Mouse (Mus musculus): Measurements from ENCODE around the gene Gak. TPM values are rescaled to one million over a fixed set of nuclear protein-coding genes. Genes with fewer than 3 reads are reported as not detected.

Gene Gak
- 48.8 and 59.5 TPM in 2 replicates for polyA plus RNA-seq (2015; fragmentation: Nextera tagmentation; extraction: Ambion mirVana)

DNA sequence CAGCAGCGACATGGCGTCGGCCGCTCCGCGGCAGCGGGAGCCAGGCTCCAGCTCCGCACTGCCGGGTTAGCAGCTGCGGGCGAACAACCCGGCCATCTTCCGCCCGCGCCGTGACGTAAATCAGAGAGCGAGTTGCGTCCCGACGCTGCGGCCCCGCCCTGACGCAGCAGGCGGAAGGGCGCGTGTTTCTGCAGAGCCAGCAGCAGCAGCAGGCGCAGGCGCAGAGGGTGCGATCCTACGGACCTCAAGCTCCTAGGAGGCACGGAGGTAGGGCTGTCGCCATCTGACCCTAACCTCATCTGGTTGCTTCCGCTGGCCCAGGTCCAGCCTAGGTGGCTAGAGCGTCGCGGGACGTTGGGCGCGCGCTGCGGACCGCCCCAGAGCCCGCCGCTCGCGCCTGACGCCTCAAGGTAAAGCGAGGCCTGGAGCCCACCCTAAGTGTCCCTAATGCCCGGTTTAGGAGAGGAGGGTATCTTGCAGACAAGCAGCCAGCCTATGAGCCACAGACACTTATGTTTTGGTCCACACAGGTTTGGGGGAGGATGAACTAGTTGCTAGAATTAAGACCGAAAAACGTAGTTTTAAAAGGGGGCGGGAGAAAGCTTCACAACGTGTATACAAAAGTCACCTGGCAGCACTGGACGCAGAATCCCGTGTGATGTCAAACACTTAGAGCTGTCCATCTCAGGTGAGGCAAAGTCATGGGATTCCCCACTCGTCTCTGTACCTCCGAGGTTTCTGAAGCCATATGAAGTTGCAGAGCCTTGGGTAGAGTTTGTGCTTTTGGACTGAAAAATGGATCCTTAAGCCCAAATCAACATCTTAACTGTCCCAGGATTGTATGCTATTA lies at the start of gene Gak, which contains the start of gene Tmem175:
Gak (minus strand) TSS at position 122 of the 850 bp plus-strand sequence.
Tmem175 (plus strand) TSS at position 137 of the 850 bp plus-strand sequence.
- Histone ChIP-seq H3K36me3 (no peaks in the 10 kb centered on the region), H3K4me2 (peak within 1 kb of the TSS; percentile 78), H3K4me3 (replicated peaks) (peak within 1 kb of the TSS; percentile 96), H3K9me3 (no peaks in the 10 kb centered on the region), H3K9ac (peak within 1 kb of the TSS; percentile 97), H3K4me1 (0 out of 2 replicates have a peak, but pooled peaks cover 3% of the 10 kb centered on the region), H3K27ac (peak within 1 kb of the TSS; percentile 87), H3K27me3 (replicated peaks) (no peaks in the 10 kb centered on the region)
- ATAC-seq (ENCODE audit: insufficient read depth, low FRiP score, low read depth) = peak; percentile 96
- WGBS = under 1% methylated on average over 58 of the region's 58 CpGs

DNA sequence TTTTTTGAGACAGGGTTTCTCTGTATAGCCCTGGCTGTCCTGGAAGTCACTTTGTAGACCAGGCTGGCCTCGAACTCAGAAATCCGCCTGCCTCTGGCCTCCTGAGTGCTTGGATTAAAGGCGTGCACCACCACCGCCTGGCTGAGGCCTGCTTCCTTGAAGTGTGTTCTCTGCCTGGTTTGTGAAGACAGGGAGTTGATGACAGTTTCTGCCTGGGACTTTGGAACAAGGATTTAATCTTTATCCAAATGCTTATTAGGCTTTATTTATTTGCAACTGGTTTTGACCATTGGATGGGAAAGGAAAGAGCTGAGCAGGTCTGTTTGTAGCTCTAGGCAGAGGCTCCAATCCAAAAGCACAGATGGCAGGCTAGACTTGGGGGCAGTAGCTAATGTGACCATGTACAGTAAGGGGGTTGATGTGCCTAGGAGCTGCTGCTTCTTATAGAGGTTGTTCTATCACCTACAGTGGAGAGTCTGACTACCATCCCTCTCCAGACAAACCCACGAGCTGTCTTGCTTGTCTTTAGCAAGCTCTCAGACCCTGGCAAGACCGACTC lies 48.8 kb upstream of the Gak start:
- no peaks in the 10 kb centered on the region for H3K9me3 ChIP-seq
- peaks cover 12% of the 10 kb centered on the region for H3K4me1 ChIP-seq
- H3K27me3 ChIP-seq (replicated peaks) = no peaks in the 10 kb centered on the region
- no peak overlapping the region for H3K4me2 ChIP-seq
- H3K27ac ChIP-seq = no peak overlapping the region
- no peaks in the 10 kb centered on the region for H3K36me3 ChIP-seq
- 91% methylated on average over 6 of the region's 6 CpGs for WGBS
- no peak overlapping the region for H3K9ac ChIP-seq
- no peak overlapping the region for H3K4me3 ChIP-seq (replicated peaks)
- ATAC-seq (ENCODE audit: insufficient read depth, low FRiP score, low read depth) = no peak

DNA sequence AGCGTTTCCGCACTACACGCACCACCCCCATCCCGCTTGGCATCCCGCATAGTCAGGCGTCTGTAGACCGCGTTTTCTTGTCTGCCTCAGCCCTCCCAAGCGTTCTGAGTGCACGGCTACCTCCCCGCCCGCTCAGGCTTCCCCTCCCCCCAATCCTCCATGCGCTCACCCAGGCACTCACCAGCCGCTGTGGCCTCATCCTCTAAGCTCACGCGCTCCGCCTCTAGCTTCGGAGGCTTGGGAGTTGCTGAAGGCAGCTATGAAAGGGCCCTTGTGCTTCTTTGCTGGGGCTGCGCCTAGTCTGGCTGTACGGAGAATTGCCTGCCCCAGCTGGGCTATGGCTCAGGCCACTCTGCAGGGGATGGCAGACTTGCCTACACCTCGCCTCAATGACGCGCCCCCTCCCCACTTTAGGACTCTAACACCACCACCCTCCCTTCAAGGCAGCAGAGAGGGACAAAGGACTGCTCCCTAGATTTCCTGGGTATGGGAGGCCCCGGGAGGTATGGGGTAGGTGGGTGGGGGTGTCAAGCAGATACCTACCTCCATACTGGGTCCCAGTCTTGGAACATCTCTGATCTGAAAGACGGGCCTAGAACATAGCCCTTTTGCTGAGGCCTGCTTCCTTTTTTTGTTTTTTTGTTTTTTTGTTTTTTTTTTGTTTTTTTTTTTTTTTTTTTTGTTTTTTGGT lies 48.2 kb upstream of the Gak start:
- Histone ChIP-seq H3K36me3 (0 out of 2 replicates have a peak, but pooled peaks cover 5% of the 10 kb centered on the region), H3K4me1 (peaks cover 12% of the 10 kb centered on the region), H3K9ac (0 out of 2 replicates have a peak overlapping the region, but pooled peaks have one; percentile 29), H3K27me3 (replicated peaks) (no peaks in the 10 kb centered on the region), H3K4me2 (peak overlapping the region; percentile 65), H3K27ac (peak overlapping the region; percentile 68), H3K9me3 (no peaks in the 10 kb centered on the region), H3K4me3 (replicated peaks) (peak overlapping the region; percentile 36)
- peak; percentile 59 for ATAC-seq (ENCODE audit: insufficient read depth, low FRiP score, low read depth)
- 8% methylated on average over 25 of the region's 25 CpGs for WGBS

DNA sequence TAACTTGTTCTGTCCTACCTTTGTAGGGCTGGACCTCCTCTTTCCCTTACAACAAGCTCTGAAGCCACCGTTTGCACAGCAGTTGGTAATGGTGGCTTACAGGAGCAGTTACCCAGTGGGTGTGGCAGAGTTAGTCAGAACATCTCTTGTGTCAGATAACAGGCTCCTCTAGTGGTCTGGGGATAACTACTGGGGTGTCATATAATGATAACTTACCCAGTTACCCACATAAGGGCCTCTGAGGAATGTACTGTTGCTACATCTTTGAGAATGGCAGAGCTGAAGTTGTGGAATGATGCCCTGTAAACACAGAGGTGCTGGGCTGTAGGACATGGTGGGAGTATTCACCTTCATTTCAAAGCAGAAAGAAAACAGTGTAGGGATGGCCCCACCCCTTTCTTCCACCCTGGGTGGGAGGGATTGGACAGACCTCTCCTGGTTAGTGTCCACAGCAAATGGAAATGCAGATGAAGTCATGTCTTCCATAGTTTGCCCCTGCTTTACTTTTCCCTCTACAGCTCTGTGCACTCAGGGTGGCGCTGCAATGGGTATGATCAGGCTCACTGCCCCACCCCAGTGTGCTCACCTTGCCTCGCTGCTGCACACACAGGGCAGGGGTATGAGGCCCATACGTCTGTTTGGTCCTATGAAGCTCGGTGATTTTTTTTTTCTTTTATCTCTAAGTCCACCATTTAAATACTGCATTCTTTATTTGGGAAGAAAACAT lies 47.4 kb upstream of the Gak start:
- Histone ChIP-seq H3K27ac (peak overlapping the region; percentile 68), H3K9me3 (no peaks in the 10 kb centered on the region), H3K36me3 (peaks cover 12% of the 10 kb centered on the region; the same call in 1 of the 2 replicates), H3K9ac (no peak overlapping the region), H3K4me3 (replicated peaks) (peak overlapping the region; percentile 36), H3K4me1 (peaks cover 12% of the 10 kb centered on the region), H3K4me2 (peak overlapping the region; percentile 65), H3K27me3 (replicated peaks) (no peaks in the 10 kb centered on the region)
- whole genome bisulfite sequencing = 11% methylated on average over 5 of the region's 5 CpGs
- ATAC-seq (ENCODE audit: insufficient read depth, low FRiP score, low read depth) = peak; percentile 66

DNA sequence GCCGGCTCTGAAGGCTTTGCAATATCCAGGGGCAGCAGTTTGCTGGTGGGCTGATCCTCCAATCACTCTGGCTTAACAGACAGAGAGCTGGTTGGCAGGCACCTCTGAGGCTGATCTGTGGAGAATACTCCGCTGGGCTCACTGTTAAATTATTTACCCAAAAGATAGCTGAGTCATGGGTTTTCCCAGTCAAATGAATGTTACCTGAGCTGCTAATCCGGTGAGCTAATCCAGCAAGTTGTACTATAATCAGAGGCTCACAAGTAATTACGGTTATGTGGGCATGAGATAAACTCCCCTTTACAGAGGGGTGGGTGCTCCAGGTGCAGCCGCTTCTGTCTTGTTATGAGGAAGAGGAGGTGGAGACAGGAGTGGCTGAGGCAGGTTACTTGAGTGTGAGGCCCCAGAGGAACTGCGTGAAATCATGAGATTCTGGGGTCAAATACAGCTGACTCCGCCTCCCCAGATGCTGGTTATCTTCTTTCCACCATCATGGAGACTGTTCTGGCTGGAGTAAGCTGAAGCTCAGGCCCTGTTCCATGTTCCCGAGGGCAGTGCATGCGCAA lies 45.8 kb upstream of the Gak start, which contains the start of gene Slc26a1:
Slc26a1 (minus strand) TSS at position 319 of the 566 bp plus-strand sequence.
- no peak within 1 kb of the TSS for H3K9ac ChIP-seq
- 53% methylated on average over 9 of the region's 9 CpGs for WGBS
- peaks cover 15% of the 10 kb centered on the region; the same call in 1 of the 2 replicates for H3K36me3 ChIP-seq
- peak within 1 kb of the TSS; percentile 48 for H3K27ac ChIP-seq
- H3K27me3 ChIP-seq (replicated peaks) = no peaks in the 10 kb centered on the region
- H3K9me3 ChIP-seq = no peaks in the 10 kb centered on the region
- H3K4me1 ChIP-seq = peaks cover 12% of the 10 kb centered on the region
- H3K4me3 ChIP-seq (replicated peaks) = no peak within 1 kb of the TSS
- H3K4me2 ChIP-seq = no peak within 1 kb of the TSS
- ATAC-seq (ENCODE audit: insufficient read depth, low FRiP score, low read depth) = peak; percentile 15; the same call in 1 of the 2 replicates

DNA sequence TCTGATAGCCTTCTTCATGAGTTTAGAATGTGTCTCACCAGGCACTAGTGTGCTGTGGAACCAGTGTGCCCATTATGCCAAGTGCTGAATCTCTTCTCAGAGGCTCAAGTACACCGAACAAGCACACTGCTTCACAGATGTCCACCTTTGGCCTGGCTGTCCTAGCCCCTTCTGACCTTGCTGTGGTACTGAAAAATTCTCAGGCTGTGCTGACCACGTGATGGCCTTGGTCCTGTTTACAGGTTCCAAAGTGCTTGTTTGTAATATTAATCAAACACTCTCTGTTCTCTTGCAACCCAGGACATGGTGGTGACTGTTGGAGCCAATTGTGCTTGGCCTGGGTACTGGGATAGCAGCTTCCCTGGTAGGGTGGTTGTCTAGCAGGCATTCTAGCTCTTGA lies 45.1 kb upstream of the Gak start:
- Histone ChIP-seq H3K36me3 (peaks cover 15% of the 10 kb centered on the region; the same call in 1 of the 2 replicates), H3K27me3 (replicated peaks) (no peaks in the 10 kb centered on the region), H3K4me3 (replicated peaks) (no peak overlapping the region), H3K4me1 (peaks cover 15% of the 10 kb centered on the region), H3K4me2 (no peak overlapping the region), H3K9me3 (no peaks in the 10 kb centered on the region), H3K27ac (no peak overlapping the region), H3K9ac (no peak overlapping the region)
- 75% methylated on average over 2 of the region's 2 CpGs for WGBS
- ATAC-seq (ENCODE audit: insufficient read depth, low FRiP score, low read depth) = no peak

DNA sequence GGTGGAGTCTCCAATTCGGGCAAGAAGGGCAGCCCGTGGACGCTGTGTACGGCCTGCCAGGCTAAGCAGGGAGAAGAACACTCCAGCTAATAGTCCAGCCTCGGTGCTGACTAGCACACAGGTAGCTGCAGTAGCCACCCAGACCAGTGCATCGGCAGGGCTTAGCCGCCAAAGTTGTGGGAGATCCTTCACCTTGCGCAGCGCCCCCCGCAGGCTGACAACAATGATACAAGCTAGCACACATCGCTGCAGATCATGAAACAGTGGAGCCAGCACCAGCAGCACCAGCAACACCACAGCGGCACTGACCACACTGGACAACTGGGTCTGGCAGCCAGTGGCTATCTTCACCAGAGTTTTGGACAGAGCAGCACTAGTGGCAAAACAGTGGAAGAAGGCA lies 42.2 kb upstream of the Gak start:
- no peak for ATAC-seq (ENCODE audit: insufficient read depth, low FRiP score, low read depth)
- no peak overlapping the region for H3K9ac ChIP-seq
- 95% methylated on average over 12 of the region's 12 CpGs for WGBS

DNA sequence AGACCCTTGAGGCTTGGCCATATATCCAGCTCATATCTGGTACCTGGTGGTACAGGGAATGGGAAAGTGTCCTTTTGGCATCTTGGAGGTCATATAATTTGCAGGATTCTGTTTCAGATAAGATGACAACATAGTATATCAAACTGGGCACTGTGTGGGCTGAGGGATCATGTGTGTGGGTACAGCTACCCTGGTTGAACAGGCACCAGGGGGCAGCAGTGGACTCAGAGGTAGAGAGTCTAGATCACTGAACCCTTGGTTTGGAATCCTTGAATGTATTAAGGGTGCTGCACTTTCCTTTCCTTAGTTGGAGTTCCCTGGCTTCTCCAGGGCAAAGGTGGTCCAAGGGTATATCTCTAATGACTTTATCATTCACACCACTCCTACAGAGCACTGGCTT lies 41.2 kb upstream of the Gak start:
- Histone ChIP-seq H3K9ac (no peak overlapping the region), H3K27ac (no peak overlapping the region), H3K36me3 (peaks cover 15% of the 10 kb centered on the region; the same call in 1 of the 2 replicates), H3K4me1 (peaks cover 10% of the 10 kb centered on the region), H3K9me3 (no peaks in the 10 kb centered on the region), H3K27me3 (replicated peaks) (no peaks in the 10 kb centered on the region), H3K4me3 (replicated peaks) (no peak overlapping the region), H3K4me2 (no peak overlapping the region)
- peak; percentile 29; the same call in 1 of the 2 replicates for ATAC-seq (ENCODE audit: insufficient read depth, low FRiP score, low read depth)

More for the DNA sequence above, 42.2 kb upstream of the Gak start:
- H3K4me2 ChIP-seq = no peak overlapping the region
- no peaks in the 10 kb centered on the region for H3K9me3 ChIP-seq
- H3K36me3 ChIP-seq = peaks cover 15% of the 10 kb centered on the region; the same call in 1 of the 2 replicates
- no peaks in the 10 kb centered on the region for H3K27me3 ChIP-seq (replicated peaks)
- H3K27ac ChIP-seq = no peak overlapping the region
- no peak overlapping the region for H3K4me3 ChIP-seq (replicated peaks)
- H3K4me1 ChIP-seq = peaks cover 10% of the 10 kb centered on the region

DNA sequence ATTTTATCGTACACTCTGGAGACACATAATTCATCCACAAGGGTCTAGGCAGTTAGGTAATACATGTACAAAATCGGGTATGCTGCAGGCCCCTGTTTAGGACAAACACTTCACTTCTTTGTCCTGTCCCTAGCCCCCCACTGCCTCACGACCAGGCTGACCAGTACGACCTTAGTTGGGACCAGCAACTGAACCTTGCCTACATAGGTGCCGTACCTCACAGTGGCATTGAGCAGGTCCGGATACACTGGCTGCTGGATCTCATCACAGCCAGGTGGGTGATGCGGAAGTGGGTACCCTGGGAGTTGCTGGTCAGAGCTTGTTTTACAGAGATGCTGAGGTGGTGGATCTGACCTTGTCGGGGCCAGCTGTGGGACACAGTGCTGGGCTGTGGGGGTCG lies 40.4 kb upstream of the Gak start:
- H3K9ac ChIP-seq = no peak overlapping the region; the same call in 1 of the 2 replicates
- no peaks in the 10 kb centered on the region for H3K9me3 ChIP-seq
- peak overlapping the region; percentile 89; the same call in 1 of the 2 replicates for H3K27ac ChIP-seq
- peak overlapping the region; percentile 59; the same call in 1 of the 2 replicates for H3K4me3 ChIP-seq (replicated peaks)
- ATAC-seq (ENCODE audit: insufficient read depth, low FRiP score, low read depth) = no peak
- peaks cover 15% of the 10 kb centered on the region; the same call in 1 of the 2 replicates for H3K36me3 ChIP-seq
- WGBS = 69% methylated on average over 9 of the region's 9 CpGs
- peak overlapping the region; percentile 80 for H3K4me2 ChIP-seq
- no peaks in the 10 kb centered on the region for H3K27me3 ChIP-seq (replicated peaks)
- H3K4me1 ChIP-seq = peaks cover 10% of the 10 kb centered on the region

DNA sequence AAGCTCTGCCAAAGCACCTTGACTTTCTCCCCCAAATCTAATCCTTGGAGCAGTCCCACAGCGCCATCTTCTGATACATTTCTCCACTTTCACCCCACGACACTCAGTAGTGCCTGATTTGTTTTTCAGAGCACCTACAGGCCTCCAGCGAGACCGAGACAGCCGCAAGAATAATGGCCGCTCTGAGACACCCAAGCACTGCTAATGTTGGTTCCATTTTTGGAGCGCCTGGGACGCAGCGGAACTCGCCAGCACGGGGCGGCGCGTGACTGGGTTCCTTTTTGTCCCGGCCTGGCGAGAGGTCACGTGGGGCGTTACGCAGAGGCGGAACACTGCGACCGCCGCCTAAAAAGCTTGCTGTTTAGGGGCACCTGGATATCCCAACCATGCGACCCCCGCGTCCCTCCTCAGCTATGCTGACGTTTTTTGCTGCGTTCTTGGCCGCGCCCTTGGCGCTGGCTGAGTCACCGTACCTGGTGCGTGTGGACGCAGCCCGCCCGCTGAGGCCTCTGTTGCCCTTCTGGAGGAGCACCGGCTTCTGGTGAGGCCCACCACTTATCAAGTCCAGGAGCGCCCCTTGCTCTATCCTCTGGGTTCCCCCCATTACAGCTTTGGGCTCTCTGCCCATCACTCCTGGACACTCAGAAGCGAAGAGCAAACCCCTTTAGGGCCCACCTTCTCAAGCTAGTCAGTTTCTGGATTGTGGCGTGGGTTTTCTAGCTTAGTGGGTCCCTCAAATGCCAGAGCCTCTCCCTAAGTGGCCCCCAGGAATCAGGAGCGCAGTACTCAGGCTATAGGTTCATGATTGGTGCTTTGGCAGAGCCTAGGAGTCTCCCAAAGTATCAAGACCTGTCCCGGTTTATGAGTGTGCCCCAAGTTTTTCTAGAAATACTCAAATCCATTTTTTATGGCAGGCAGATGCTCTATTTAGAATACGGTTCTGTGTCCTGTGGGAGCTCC lies 39.7 kb upstream of the Gak start, which contains the start of gene Dgkq:
Dgkq (minus strand) TSS at position 696 of the 960 bp plus-strand sequence.
- H3K27ac ChIP-seq = peak within 1 kb of the TSS; percentile 89
- H3K9me3 ChIP-seq = no peaks in the 10 kb centered on the region
- peaks cover 15% of the 10 kb centered on the region; the same call in 1 of the 2 replicates for H3K36me3 ChIP-seq
- H3K9ac ChIP-seq = peak within 1 kb of the TSS; percentile 68
- peak within 1 kb of the TSS; percentile 80 for H3K4me2 ChIP-seq
- H3K4me3 ChIP-seq (replicated peaks) = peak within 1 kb of the TSS; percentile 59
- 4% methylated on average over 43 of the region's 43 CpGs for WGBS
- peaks cover 10% of the 10 kb centered on the region for H3K4me1 ChIP-seq
- H3K27me3 ChIP-seq (replicated peaks) = no peaks in the 10 kb centered on the region
- peak; percentile 85 for ATAC-seq (ENCODE audit: insufficient read depth, low FRiP score, low read depth)

All from stomach, embryonic 15.5 days (tissue).